Mouse (Mus musculus) heart, postnatal 14 days (tissue): ENCODE data around the gene Spats2. TPM values are rescaled to one million over a fixed set of nuclear protein-coding genes. Genes with fewer than 3 reads are reported as not detected.
"Not testable (repeated sequence)": the region's sequence is repeated elsewhere in the genome, so short reads cannot be mapped to it uniquely, and the experiment has no call there.

Experiments used
- DNase-seq, 2 experiments: peaks; one replicate each; pipeline ENCODE4 v3.0.0; 2021 to 2022
- intact Hi-C: fragments of 180-260 bp; cut with DNase I; formaldehyde crosslinking; loops from one replicate; pipeline ENCODE4 v1.15.1; 2025
- long read RNA-seq, 2 experiments: library from polyadenylated mRNA; stranded (forward); transcript quantifications; one replicate each; pipeline ENCODE4 v2.0.0; 2021
- total RNA-seq, 2 experiments: library from RNA; stranded (reverse); gene quantifications; 2 replicates each; pipeline ENCODE4 v1.2.3; 2021

Spats2 gene
- total RNA-seq, result 10 to 100 TPM; 11.4 to 12.3 TPM
- long read RNA-seq, experiment 1, transcript Spats2-201 (13 exons, 3,096 nt), result major isoform, 20 of 23 reads
- long read RNA-seq, experiment 1, partial matches to known transcripts, result 1 of 23 reads
- long read RNA-seq, experiment 1, other reads (novel, unspliced or antisense), result 2 of 23 reads
- long read RNA-seq, experiment 2, transcript Spats2-201 (13 exons, 3,096 nt), result major isoform, 18 of 21 reads
- long read RNA-seq, experiment 2, partial matches to known transcripts, result 1 of 21 reads
- long read RNA-seq, experiment 2, other reads (novel, unspliced or antisense), result 2 of 21 reads

DNA sequence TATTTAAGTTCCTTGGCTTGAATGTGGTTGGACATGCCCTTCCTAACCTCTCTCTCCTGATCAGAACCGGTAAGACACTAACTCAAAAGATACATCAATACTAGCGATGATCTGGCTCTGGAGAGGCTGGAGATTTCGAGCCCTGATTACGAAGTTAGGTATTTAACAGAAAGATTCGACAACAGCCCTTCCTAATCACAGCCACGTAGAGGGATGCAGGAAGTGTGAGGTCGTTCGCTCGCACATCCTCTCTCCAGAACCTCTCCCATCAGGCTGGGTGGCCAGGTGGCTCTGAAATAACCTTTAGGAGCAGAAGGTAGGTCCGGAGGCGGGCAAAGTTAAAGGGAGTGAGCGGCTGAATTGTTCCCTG, at the start of gene Spats2:
TSS of gene Spats2 (plus strand) at position 206 of the 370 bp plus-strand sequence.
- intact Hi-C loops, result no loop called here

GRCm38 (mm10) chr15:99076011-99076410, 49.7 kb upstream of the Spats2 start:
- intact Hi-C loops, DNase-seq: not testable (repeated sequence)

More for the DNA sequence above, at the start of gene Spats2:
- no peak for DNase-seq

GRCm38 (mm10) chr15:99078181-99078910, 47.4 kb upstream of the Spats2 start:
- intact Hi-C loops, result no loop called here
- no peak for DNase-seq

- intact Hi-C loops, result loop anchor here (5.0 kb wide), 2 partner anchors 117 to 187 kb away; no protein-coding TSS in a partner anchor
- no peak for DNase-seq
Measured at GRCm38 (mm10) chr15:99079804-99080203, 45.9 kb upstream of the Spats2 start.

DNA sequence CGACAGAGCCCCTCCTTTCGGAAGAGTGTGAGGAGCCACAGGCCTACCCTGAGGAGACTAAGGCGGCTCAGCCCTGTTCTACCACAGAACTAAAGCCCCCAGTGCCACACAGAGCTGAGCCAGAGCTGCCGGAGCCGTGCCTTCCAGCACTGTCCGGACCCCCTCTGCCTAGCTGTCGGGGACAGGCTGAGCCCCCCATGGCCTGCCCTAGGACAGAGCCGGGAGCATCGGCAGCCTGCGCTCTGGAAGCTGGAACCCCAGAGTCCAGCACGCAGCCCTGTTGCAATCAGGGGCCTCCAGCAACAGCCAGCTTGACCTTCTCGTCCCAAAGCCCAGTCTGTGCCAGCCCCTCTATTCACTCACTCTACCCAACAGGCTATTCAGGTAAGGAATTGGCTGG, 43.4 kb upstream of the Spats2 start:
- intact Hi-C loops, result loop anchor here (5.0 kb wide), 2 partner anchors 115 to 185 kb away; no protein-coding TSS in a partner anchor
- DNase-seq, result no peak

- intact Hi-C loops, result loop anchor here (5.0 kb wide), 2 partner anchors 114 to 184 kb away; no protein-coding TSS in a partner anchor
- DNase-seq, result no peak
Measured at GRCm38 (mm10) chr15:99082840-99083239, 42.9 kb upstream of the Spats2 start.

DNA sequence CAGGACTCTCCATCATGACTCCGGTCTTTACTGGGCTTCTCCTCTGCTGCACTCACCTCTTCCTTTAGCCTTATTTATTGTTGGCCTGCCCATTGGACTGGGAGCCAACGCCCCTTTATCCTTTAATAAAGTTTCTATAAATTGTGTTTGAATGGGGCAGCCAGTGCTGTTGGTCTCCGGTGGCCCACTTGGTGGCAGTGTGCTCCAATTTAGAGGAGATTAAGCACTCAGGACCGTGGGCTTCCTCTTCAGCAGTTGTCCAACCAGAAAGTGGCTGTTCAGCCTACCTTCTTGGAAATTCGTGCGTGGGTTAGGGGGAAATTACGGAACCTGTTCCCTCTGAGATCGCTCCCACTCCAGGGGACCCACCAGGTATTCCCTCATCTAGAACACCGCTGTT, 42.5 kb upstream of the Spats2 start:
- intact Hi-C loops, result loop anchor here (5.0 kb wide), 2 partner anchors 114 to 184 kb away; no protein-coding TSS in a partner anchor
- DNase-seq, result peak; percentile 63 to 69

DNA sequence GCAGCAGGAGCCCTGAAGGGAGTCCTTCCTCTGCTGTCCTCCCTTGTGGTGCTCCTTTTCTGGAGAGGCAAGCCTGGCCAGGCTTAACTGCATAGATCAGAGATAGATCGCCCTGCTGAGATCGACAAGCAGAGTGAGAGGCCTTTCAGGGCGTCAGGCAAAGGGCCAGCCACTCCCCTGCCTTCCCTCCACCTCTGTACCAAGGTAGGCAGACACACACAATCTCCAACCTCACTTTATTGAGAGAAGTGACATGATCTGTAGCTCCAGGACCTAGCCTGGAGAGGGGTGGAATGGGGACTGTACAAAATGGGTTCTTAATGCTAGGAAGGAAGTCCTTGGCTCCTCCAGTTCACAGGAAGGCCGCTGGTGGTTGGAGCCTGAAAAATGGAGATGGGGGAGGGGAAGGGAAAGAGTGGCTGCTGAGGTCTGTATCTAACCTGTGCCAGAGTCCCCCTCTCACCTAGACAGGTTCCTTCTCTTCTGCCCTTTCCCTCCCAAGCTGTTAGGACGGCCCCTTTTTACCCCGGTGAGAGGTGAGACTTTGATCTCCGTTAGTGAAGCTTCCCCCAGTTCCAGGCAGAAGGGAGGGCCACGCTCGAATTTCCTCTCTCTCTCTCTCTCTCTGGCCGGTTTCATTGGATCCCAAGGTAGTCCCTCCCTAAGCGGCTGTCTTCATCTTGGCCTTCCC, 41.7 kb upstream of the Spats2 start:
- DNase-seq, result no peak
- intact Hi-C loops, result loop anchor here (5.0 kb wide), 2 partner anchors 113 to 183 kb away; no protein-coding TSS in a partner anchor

- intact Hi-C loops, result loop anchor here (5.0 kb wide), 3 partner anchors 32 to 183 kb away; no protein-coding TSS in a partner anchor
- DNase-seq, result no peak
Measured at GRCm38 (mm10) chr15:99084618-99085017, 41.1 kb upstream of the Spats2 start.

DNA sequence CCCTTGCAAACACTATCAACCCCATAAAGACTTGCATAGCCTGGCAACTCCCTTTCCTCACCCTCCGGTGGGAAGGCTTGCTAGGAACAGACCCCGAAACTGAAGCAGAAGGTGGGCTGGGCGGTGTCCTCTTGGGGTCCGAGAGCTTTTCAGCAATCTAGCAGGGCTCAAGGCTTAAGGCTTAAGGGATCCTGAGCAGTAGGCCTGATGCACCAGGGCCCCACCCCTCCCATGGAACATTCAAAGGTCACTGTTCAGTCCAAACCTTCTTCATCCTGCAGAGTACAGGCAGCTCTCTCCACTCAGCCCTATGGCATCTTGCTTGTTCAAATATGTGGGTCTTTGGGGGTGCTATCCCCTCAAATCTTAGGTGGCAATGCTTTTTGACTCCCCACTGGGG, 39.7 kb upstream of the Spats2 start:
- intact Hi-C loops, result loop anchor here (5.0 kb wide), 1 partner anchor 34 kb away; no protein-coding TSS in a partner anchor
- no peak for DNase-seq

GRCm38 (mm10) chr15:99087253-99088075, 38.3 kb upstream of the Spats2 start, which contains the start of gene C1ql4:
Gene C1ql4, minus strand, starts transcription at chr15:99087817.
- DNase-seq, result peak; percentile 41 to 52
- intact Hi-C loops, result loop anchor here (5.0 kb wide), 1 partner anchor 35 kb away; no protein-coding TSS in a partner anchor

DNA sequence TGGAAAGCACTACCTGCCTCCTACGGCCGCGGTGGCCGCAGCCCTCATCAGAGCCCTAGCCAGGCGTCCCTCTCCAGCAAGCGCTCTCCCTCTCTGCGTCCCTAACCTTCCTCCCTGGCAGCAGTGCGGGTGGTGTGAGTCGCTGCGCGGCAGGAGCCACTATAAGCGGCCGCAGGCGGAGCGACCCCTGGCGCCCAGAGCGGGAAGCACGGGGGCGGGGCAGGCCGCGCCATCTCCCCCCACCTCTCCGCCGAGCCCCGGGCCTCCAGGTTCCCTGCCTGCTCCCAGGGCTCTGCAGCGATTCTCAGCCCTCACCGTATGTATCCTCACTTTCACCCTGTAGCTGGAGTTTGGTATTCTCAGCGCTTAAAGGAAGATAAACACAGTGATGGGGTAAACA, 37.4 kb upstream of the Spats2 start:
- intact Hi-C loops, result loop anchor here (5.0 kb wide), 1 partner anchor 36 kb away; no protein-coding TSS in a partner anchor
- peak; percentile 86 to 92 for DNase-seq

DNA sequence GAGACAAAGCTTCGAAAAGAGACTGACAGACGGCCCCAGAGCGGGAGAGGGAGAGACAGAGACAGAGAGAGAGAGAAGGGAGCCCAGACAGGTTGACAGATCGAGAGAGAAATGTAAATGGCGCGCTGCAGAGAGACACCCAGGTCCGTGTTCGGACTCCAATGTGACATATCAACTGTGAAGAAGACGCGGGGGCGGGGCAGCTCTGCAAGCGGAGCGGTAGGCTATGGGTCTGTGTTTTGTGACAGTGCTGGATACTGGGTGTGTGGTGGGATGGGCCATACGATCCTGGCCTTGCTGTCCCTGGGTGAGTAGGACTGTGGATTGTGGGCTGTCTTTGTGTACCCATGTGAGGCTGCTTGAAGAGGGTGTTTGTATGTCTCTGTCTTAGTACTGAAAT, 36.6 kb upstream of the Spats2 start:
- DNase-seq, result no peak
- intact Hi-C loops, result loop anchor here (5.0 kb wide), 1 partner anchor 37 kb away; no protein-coding TSS in a partner anchor

GRCm38 (mm10) chr15:99092870-99093269, 32.8 kb upstream of the Spats2 start, which contains the start of gene Dnajc22:
Gene Dnajc22, plus strand, starts transcription at chr15:99093170.
- no peak for DNase-seq
- intact Hi-C loops, result no loop called here

DNA sequence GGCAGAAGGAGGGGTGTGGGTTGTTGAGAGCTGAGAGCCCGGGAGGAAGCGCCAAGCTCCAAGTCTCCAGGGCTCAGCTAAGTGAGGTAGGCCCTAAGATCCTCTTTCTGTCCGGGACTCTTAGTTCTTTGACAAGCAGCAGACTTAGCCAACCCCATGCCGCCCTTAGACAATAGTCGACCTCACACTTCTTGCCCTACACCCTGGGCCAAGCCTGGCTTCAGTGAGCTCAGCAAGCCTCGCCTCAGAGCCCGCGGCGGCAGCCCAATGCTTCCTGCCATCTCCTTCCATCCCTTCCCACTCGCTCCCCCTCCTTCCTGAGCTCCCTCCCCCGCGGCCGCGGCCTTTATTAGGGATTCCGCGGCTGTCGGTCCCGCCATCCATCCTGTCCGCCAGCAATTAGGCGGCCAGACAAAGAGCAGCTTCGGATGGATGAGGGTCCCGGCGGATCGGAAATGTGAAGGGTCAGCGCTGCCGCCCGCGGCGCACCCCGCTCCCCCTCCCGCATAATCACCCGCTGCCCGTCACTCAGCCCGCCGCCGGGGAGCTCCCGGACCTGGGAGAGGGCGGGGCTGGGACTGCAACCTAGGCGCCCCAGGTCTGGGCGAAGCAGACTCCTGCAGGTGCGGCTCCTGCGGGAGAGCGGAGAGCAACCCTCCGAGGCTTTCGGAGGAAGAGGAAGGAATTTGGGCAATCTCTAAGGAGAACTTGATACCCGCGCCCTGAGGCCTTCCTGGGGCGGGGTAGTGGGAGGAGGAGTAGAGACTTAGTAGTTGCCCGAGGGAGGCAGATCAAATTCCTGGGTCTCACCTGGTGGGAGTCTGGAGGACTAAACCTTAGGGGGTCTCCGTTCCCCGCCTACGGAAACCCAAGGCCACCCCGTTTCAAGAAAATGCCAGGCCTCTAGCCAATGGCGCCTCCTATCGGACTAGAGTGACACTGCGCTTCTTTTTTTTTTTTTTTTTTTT, 32.1 kb upstream of the Spats2 start:
- peak; percentile 42 to 55 for DNase-seq
- intact Hi-C loops, result no loop called here

DNA sequence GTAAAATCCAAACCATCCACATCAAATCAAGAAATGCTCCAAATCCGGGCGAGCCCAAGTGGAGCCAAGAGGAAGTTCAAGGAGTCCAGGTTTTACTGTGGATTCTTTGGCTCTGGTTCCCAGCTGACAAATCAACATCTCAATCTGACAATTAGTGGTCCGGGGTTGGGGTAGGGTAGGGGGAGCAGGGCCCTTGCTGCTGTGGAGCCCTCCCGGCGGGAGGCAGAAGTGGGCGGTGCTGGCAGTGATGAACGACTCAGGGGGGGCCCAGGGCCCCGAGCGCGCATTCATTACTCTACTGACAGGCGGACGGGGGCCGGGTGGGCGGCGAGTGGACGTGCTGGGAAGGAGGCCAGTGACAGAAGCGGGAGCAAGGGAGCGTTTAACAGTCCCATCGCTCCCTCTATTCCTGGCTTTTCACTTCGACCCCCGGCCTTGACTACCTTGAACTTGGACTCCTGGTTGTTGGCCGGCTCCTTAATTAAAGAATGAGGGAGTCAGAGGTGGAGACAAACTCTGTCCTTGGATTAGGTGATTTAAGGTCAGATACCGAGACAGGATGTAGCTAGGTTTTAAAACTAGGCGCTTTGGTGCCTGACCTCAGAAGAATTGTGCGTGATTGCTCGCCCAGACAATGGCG, 31.0 kb upstream of the Spats2 start:
- no peak for DNase-seq
- intact Hi-C loops, result loop anchor here (5.0 kb wide), 1 partner anchor 173 kb away; no protein-coding TSS in a partner anchor

GRCm38 (mm10) chr15:99095356-99095755, 30.4 kb upstream of the Spats2 start:
- intact Hi-C loops, result loop anchor here (5.0 kb wide), 1 partner anchor 172 kb away; no protein-coding TSS in a partner anchor
- no peak for DNase-seq
